Mouse (Mus musculus) urinary bladder, postnatal 36 days (tissue): Measurements from ENCODE around the gene Bcl2l14.

Experiments
- DNase-seq, 2 experiments: peaks; one replicate each; pipeline ENCODE4 v3.0.0; 2022; ENCODE audit warnings: low spot score in 2 of 2, mixed read lengths in 1 of 2

Bcl2l14 gene

GRCm38 (mm10) chr6:134443198-134443904 lies 47.2 kb downstream of the Bcl2l14 start:
- DNase-seq = peak in 1 of 2 experiments; percentile 54

GRCm38 (mm10) chr6:134443925-134444324 lies 47.8 kb downstream of the Bcl2l14 start:
- no peak for DNase-seq

- no peak for DNase-seq
Measured at GRCm38 (mm10) chr6:134448451-134448850, 52.3 kb downstream of the Bcl2l14 start.

GRCm38 (mm10) chr6:134449958-134450357 lies 53.8 kb downstream of the Bcl2l14 start:
- no peak for DNase-seq

- DNase-seq = no peak
Measured at GRCm38 (mm10) chr6:134450661-134451119, 54.6 kb downstream of the Bcl2l14 start.

- DNase-seq = no peak
Measured at GRCm38 (mm10) chr6:134454093-134454492, 58.0 kb downstream of the Bcl2l14 start.

- no peak for DNase-seq
Measured at GRCm38 (mm10) chr6:134458376-134458775, 62.3 kb downstream of the Bcl2l14 start.

GRCm38 (mm10) chr6:134461175-134461574 lies 65.1 kb downstream of the Bcl2l14 start:
- no peak for DNase-seq

- DNase-seq = no peak
Measured at GRCm38 (mm10) chr6:134466671-134467229, 70.6 kb downstream of the Bcl2l14 start.

- no peak for DNase-seq
Measured at GRCm38 (mm10) chr6:134469297-134469696, 73.2 kb downstream of the Bcl2l14 start.

GRCm38 (mm10) chr6:134470857-134471256 lies 74.7 kb downstream of the Bcl2l14 start:
- DNase-seq = peak; percentile 33 to 59

GRCm38 (mm10) chr6:134473143-134473561 lies 77.0 kb downstream of the Bcl2l14 start:
- DNase-seq = no peak

- no peak for DNase-seq
Measured at GRCm38 (mm10) chr6:134479481-134479880, 83.4 kb downstream of the Bcl2l14 start.

- no peak for DNase-seq
Measured at GRCm38 (mm10) chr6:134486318-134486717, 90.2 kb downstream of the Bcl2l14 start.
